Mouse (Mus musculus) thymus, postnatal 4 days (tissue): ENCODE results near the gene Clpb.

Experiments
- DNase-seq: peaks from one replicate; pipeline ENCODE4 v3.0.0; 2021

Clpb gene

DNA sequence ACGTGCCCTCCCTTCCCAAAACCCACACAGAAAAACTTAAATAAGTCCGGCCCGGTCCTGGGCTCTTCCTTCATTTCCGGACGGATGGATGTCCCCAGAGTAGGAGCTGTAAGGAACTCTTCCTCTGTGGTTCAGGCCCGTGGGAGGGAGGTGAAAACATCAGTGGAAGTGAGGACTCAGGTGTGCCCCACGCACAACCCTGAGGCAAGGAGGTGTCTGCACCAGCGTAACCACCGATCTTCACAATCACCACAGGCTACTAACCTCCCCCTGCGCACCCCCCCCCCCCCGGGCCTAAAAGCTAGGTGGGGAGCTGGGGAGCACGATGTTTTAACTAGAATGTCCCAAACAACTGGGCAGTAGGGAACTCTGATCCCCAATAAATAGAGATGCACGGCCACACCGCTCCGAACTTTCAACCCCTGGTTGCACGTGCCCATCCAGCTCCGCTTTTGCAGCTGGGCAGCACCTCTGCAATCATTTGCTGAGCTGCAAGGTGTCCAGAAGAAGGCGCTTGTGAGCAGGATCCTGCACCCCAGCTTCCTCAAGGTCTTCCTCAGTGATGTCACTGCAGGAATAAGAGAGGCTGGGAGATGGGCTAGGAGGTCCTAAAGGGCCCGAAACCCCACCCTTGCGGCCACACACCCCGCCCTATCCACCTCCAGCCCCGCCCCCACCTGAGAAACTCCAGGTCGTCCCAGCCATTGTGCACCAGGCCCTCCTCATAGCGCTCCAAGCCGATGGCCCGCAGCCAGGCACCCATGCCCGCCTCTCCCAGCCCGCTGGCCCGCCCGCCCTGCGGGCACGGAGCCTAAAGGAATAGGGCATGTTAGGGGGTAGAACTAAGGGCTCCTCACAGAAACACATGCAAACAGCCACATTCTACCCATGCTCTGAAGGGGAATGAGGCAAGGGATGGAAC is 159.7 kb downstream of the Clpb start:
- peak; percentile 30 for DNase-seq

DNA sequence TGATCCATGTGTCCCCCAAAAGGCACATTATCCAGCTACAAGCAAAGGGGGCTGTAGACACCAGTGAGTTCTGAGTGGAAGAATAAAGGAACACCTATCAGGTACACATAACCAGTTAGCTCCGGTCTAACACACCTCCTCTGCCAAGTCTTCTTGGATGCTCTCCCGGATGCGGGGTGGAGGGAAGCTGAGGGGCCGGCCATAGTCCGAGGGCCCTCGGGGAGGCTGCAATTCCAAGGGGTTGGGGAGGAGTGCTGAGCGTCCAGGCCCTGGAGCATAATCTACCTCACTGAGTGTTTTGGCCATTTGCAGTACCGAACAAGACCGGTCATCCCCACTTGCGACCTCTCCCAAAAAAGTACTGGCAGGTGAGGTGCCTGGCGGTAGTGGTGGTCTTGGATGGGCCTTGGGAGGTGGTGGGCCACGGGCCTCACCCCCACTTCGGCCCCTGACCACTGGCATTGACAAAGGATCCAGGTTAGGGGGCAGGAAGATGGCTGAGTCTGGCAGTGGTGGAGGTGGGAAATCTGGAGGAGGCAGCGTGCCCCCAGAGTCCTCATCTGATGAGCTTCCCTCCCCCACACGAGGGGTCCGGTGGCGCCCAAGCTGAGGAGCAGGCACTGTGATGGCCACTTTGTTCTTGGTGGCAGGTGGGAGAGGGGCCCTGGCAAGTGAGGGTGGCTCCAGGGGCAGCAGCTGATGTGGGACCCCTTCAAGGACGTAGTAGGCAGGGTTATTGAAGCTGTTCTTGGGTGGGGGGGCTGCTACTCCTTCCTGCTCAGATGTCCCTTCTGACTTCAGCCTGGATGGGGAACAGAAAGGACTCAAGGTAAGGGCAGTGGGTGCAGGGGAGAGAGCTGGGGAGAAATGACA is 160.6 kb downstream of the Clpb start:
- no peak for DNase-seq

DNA sequence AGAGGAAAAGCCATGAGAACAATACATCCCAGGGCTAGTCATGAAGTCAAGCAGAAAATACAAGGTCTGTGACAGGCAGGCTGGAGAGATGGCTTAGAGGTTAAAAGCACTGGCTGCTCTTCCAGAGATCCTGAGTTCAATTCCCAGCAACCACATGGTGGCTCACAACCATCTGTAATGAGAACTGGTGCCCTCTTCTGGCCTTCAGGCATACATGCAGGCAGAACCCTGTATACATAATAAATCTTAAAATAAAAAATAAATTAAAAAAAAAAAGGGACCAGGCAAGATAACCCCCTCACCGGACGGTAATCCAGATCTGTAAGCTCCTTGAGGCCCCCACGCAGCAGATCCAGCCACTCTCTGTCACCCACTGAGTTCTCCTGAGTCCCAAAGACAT is 166.9 kb downstream of the Clpb start:
- no peak for DNase-seq

DNA sequence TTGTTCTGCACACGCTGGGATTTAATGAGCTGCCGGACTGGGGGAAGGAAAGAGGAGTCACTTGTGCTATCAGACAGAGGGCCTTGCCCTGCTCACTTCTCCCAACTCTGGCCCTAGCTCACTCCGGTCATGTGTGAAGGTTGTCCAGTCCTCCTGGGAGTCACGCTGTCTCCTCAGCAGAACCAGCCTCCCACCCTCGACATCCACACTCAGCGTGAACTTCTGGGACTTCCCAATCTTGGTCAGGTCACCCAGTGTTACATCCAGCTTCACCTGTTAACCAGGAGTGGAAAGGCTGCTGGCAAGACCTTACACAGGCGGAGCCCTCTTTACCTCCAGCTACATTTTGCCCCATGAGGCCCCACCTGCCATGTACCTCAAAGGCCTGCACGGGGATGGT is 168.0 kb downstream of the Clpb start:
- no peak for DNase-seq

DNA sequence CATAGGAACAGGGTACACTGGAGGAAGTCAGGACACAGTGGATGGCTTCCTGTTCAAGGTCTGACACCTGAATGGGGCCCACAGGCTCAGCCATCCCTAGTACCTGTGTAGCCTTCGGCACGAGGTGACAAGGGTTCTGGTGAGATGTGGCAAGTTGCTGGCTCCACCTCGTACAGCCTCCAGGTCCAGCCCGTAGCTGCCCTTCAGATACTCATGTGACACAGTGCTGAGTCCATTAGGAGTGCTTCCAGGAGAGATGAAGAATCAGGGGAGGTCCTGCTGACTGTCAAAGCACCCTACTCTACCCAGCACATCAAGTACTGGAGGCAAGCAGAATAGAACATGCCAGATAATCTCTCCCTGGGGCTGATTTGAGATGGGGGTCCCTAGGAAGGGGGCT is 168.9 kb downstream of the Clpb start:
- DNase-seq = no peak

DNA sequence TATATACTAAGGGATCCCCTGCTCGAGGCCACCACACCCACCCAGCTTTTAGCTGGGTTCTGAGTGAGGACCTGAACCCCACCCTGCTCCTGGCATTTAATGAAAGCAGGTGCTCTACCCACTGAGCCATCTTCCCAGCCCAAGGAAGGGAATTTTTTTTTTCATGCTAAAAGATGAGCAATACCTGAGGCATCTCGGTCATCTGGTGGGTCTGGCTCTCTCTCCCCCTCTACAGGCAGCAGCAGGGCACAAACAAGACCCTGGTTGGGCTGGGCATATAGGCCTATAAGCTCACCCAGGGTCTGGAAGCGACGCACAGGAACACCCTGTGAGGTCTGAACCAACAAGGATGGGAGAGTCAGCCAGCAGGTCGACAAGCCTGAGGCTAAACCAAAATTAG is 169.9 kb downstream of the Clpb start:
- DNase-seq = no peak

DNA sequence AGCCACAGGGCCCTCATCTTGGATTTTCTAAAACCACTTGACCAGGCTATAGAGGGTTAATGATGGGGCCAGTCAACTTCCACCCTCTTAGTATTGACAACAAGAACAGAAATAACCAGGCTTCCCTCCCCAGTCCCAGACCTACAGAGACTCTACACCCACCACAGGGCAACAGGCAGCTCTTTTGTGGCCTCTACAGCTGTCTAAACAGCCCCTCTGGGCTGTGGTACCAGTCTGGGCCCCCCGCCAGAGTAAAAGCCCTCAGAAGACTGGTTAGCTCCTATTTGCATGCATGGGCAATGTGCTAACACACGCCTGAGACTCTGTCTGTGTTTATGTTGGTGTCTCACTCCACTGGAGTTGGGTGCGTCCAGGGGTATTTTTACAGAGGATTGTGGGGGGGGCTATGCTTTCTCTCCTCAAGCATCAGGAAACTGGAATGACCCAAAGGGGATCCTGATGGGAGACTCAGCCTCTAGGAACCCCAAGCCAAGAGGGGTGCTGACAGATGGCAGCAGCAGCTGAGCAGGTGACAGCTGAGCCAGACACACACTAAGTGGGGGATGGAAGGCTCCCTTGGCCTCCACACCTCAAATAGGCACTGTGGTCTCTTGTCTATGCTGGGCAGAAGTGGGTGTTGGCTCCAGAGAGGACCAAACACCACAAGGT is 170.6 kb downstream of the Clpb start:
- no peak for DNase-seq

DNA sequence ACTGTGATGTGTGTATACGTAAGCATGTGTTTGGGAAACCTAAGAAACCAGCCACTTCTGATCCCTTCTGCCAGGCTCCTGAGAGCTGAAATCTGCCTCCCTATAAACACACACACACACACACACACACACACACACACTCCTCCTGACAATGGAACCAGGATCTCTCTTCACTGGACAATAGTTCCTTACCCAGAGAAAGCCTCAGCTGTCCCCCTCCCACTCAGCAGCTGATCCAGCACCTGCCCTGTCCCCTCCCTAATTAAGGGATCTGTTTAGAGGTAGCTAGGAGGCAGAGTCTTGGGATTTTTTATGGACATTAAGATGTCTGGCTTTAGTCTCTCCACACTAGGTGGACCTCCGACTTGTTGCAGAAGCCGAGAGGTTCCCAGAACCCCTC is 171.5 kb downstream of the Clpb start:
- no peak for DNase-seq

DNA sequence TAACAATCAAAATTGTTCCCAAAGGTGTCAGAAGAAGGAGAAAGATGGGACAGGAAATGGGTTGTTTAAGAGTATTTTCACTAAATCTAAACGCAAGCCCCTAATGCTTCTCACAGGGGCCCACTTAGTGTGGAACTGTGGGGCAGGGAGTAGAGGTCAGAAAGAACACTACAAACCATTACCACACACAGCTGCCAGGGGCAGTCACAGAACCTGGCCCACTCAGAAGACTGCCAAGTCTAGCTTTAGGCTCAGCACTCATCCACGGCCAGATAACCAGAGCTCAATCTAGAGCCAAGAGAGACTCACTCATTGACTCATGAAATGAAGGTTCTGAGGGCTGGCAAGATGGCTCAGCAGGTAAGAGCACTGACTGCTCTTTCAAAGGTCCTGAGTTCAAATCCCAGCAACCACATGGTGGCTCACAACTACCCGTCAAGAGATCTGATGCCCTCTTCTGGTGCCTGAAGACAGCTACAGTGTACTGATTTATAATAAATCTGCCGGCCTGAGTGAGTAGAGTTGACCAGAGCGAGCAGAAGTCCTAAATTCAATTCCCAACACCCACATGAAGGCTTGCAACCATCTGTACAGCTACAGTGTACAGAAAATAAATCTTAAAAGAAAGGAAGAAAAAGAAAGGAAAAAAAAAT is 172.2 kb downstream of the Clpb start:
- no peak for DNase-seq

DNA sequence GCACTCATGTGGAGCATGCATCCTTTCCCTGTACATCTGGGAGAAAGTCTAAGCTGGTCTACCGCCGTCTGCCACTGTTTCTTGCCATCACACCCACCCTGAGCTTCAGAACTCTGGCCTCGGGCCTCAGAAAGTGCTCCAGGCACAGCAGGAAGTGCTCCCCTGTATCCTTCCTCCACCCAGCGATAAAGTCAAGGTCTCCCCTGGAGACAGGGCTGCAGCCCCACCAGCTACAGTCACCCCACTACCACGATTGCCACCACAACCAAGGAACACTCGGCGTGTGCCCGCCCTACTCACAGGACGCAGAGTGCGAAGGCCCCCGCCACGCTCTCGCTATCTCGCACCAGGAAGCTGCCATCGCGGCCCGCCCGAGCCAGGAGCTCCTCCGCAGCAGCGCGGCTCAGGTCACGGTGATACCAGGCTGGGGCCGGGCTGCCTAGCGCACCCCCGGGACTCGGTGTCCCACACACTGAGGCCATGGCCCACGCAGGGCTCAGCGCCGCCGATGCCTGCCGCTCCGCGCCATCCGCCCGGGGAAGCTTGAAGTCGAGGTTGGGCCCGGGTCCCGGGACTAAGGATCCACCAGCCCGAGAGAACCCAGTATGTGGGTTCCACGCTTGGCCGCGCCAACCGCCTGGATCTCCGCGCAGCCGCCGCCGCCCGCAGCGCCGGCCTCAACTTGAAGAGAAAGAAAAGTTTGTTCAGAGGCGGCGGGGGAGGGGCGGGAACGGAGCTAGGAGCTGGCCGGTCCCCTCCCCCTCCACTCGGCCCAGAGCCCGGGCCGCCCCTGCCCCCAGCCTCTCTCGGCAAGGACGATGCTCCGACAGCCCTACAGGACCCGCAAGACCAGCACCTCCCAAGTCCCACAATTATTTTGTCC is 173.1 kb downstream of the Clpb start:
- peak; percentile 81 for DNase-seq

DNA sequence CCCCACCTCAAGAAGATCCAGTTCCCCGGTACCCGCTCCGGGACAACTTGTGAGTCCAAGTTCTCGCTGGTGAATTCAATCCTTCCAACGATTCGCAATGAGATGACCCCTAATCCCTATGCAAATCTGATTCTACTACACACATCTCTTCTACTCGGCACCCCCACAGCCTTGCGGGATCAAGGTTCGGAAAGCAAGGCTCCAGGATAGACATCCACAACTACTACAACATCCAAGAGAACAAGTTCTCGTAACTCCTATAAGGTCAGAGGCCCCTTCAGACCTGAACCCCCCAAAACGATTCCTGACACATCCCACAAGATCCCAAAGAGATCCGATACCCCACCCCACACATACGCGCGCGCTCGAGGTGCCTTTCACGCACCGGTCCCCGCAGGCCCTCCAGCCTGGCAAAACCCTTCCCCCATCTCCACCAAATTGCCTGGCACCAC is 173.7 kb downstream of the Clpb start:
- peak; percentile 29 for DNase-seq

DNA sequence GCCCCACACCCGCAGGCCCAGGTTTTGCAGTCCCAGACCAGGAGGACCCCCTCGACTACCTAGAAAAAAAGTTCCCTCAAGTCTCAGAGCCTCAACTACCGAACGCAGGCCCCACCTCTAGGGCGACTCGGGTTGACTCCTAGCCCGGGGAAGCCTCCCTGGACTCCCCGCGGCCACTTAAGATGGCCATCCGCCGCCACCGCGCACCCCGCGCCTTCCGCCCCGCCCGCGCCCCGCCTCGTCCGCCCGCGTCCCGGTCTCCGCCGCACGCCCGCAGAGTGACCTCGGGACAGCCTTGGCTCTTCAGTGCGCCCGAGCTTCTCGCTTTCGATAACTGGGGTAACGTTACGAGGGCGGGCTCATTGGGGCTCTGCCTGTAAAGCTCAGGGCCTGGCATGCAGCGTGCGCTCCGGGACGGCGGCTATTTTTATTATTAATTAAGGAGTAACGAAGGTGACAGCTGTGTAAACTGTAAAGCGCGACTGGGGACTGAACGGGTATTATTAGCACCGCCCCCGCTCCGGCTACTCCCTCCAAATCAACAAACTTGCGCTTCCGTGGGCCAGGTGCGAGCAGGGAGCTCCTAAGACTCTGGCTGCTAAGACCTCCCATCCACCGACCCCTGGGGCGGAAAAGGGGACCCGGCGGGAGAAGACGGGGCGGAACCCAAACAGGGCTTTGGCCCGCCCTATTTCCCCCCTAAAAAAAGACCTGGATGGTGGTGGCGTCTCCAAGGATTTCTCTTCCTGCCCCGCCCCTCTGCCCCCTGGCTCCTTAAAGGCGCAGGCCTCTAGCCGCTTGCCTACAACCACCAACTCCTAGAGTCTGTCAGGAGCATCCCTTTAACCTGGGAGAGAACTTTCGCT is 174.4 kb downstream of the Clpb start, which contains the start of gene Inppl1:
TSS of gene Inppl1 (minus strand) at position 624 of the 866 bp plus-strand sequence.
- DNase-seq = peak; percentile 52

DNA sequence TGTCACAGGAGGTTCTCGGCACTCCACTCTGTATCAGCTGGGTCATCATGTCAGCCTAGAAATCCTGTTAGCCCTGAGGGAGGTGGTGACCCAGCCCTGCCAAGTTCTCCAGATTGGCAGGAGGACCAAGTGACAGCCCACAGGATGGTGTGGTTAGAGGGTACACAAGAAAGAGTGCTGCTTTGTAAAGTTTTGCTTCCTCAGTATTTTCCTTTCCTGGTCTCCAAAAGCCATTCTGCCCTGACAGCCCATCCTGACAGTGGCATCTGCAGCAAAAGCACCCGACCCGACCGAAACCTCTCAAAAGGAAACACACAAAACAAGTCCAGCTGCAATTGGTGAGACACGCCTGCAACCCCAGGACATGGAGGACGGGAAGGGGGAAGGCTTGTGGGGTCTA is 180.8 kb downstream of the Clpb start:
- no peak for DNase-seq
